Mouse (Mus musculus) embryo, embryonic 10.5 days (tissue): ENCODE data around the gene Anp32b.

Experiments used
- DNase-seq: peaks from one replicate; pipeline ENCODE4 v3.0.0-alpha.2; 2015; ENCODE audit warnings: low spot score

Anp32b gene

GRCm38 (mm10) chr4:46505361-46506057, 54.8 kb downstream of the Anp32b start:
- DNase-seq = no peak

GRCm38 (mm10) chr4:46506801-46507610, 56.3 kb downstream of the Anp32b start:
- DNase-seq = peak; percentile 96

- DNase-seq = peak; percentile 88
These were observed 57.2 kb downstream of the Anp32b start for GRCm38 (mm10) chr4:46507736-46508460.

- no peak for DNase-seq
These were observed 69.8 kb downstream of the Anp32b start for GRCm38 (mm10) chr4:46520491-46520890.

GRCm38 (mm10) chr4:46521457-46521856, 70.8 kb downstream of the Anp32b start:
- no peak for DNase-seq
